In genomic region chr7:27227676-27228075, GRCm38 (mm10) we compare ENCODE assay signal across 8 mouse cellular contexts. TPM values are rescaled to one million over a fixed set of nuclear protein-coding genes. Genes with fewer than 3 reads are reported as not detected.
DNase-seq lines count a peak whose midpoint lies in the region; ATAC-seq and TF ChIP-seq lines count a peak whose summit lies in the region.

No protein-coding gene starts in this region.

- H3K4me3 ChIP-seq in testis, adult 2 months (ENCODE audit: control insufficient read depth, low read depth, low read length), result peak overlapping the region; percentile 79
- peak overlapping the region; percentile 91 for H3K4me3 ChIP-seq in hindbrain, embryonic 12.5 days

- no peaks in the 10 kb centered on the region for H3K36me3 ChIP-seq in testis, adult 2 months (ENCODE audit: control insufficient read depth, insufficient read depth, low read length)
- H3K36me3 ChIP-seq in hindbrain, embryonic 12.5 days, result no peaks in the 10 kb centered on the region

- TF ChIP-seq CTCF in testis, adult 2 months (IDR thresholded peaks at IDR 0.05; ENCODE audit: control insufficient read depth, insufficient read depth, insufficient replicate concordance, low read depth, low read length), result no peak

- no peaks in the 10 kb centered on the region for H3K9me3 ChIP-seq in hindbrain, embryonic 12.5 days (replicated peaks)

- H3K4me1 ChIP-seq in testis, adult 2 months (ENCODE audit: control insufficient read depth, insufficient read depth, low read length), result peaks cover 19% of the 10 kb centered on the region
- peaks cover 50% of the 10 kb centered on the region for H3K4me1 ChIP-seq in hindbrain, embryonic 12.5 days

- peak overlapping the region; percentile 58 for H3K27ac ChIP-seq in testis, adult 2 months (ENCODE audit: control insufficient read depth, insufficient read depth, low read depth, low read length)
- H3K27ac ChIP-seq in hindbrain, embryonic 12.5 days, result peak overlapping the region; percentile 89

- no peaks in the 10 kb centered on the region for H3K27me3 ChIP-seq in testis, adult 2 months (ENCODE audit: control insufficient read depth, insufficient read depth, low read length)
- no peaks in the 10 kb centered on the region for H3K27me3 ChIP-seq in hindbrain, embryonic 12.5 days

- peak; percentile 15 for ATAC-seq in hindbrain, embryonic 12.5 days (ENCODE audit: low FRiP score)

- TF ChIP-seq POLR2A in testis, adult 2 months (IDR thresholded peaks at IDR 0.05; ENCODE audit: control insufficient read depth, low read depth, low read length), result no peak

- 3% methylated on average over 10 of the region's 10 CpGs for WGBS in hindbrain, embryonic 12.5 days

- peak; percentile 32 to 52 for DNase-seq in adrenal gland, postnatal 36 days
- DNase-seq in adrenal gland, postnatal 4 days (ENCODE audit: low spot score in 2 of 2), result no peak
- DNase-seq in testis, postnatal 10 days (ENCODE audit: low spot score), result no peak
- peak; percentile 9 for DNase-seq in lung, postnatal 14 days
- no peak for DNase-seq in right cerebral cortex, postnatal 14 days
- no peak for DNase-seq in urinary bladder, postnatal 25 days (ENCODE audit: low spot score)

- peak overlapping the region; percentile 90 for H3K4me2 ChIP-seq in hindbrain, embryonic 12.5 days (replicated peaks)

- peak overlapping the region; percentile 87 for H3K9ac ChIP-seq in hindbrain, embryonic 12.5 days

RNA-seq across cellular contexts. Expression of gene Itpkc, which starts 0.8 kb away (rescaled TPM):
- 10 to 100 TPM; 14.0 to 14.6 TPM for total RNA-seq in adrenal gland, postnatal 36 days (2021)
- total RNA-seq in adrenal gland, postnatal 4 days (2021), result 10 to 100 TPM; 12.7 to 14.4 TPM
- polyA plus RNA-seq in testis, adult 2 months (2012; rRNA removed), result 4.1 and 5.2 TPM in 2 replicates
- polyA plus RNA-seq in hindbrain, embryonic 12.5 days (2016; fragmentation: Nextera tagmentation; extraction: Ambion mirVana), result 10.2 and 10.7 TPM in 2 replicates

RNA-seq across cellular contexts. Expression of gene Coq8b, which starts 5.1 kb away (rescaled TPM):
- 10 to 100 TPM; 41.3 to 70.6 TPM for total RNA-seq in adrenal gland, postnatal 36 days (2021)
- total RNA-seq in adrenal gland, postnatal 4 days (2021), result 10 to 100 TPM; 37.1 to 42.0 TPM
- polyA plus RNA-seq in testis, adult 2 months (2012; rRNA removed), result 32.7 and 33.7 TPM in 2 replicates
- 23.2 and 24.3 TPM in 2 replicates for polyA plus RNA-seq in hindbrain, embryonic 12.5 days (2016; fragmentation: Nextera tagmentation; extraction: Ambion mirVana)

RNA-seq across cellular contexts. Expression of gene Numbl, which starts 30.6 kb away (rescaled TPM):
- 10 to 100 TPM in 1 of 2 experiments, 1 to 10 TPM in 1; 8.8 to 10.1 TPM for total RNA-seq in adrenal gland, postnatal 36 days (2021)
- total RNA-seq in adrenal gland, postnatal 4 days (2021), result 10 to 100 TPM; 21.0 to 21.1 TPM
- polyA plus RNA-seq in testis, adult 2 months (2012; rRNA removed), result 5.9 and 7.8 TPM in 2 replicates
- 60.2 and 63.0 TPM in 2 replicates for polyA plus RNA-seq in hindbrain, embryonic 12.5 days (2016; fragmentation: Nextera tagmentation; extraction: Ambion mirVana)

RNA-seq across cellular contexts. Expression of gene Snrpa, which starts 31.6 kb away (rescaled TPM):
- 10 to 100 TPM; 78.6 to 84.2 TPM for total RNA-seq in adrenal gland, postnatal 36 days (2021)
- 100 to 1,000 TPM; 102 to 104 TPM for total RNA-seq in adrenal gland, postnatal 4 days (2021)
- polyA plus RNA-seq in testis, adult 2 months (2012; rRNA removed), result 128 and 134 TPM in 2 replicates
- 233 and 254 TPM in 2 replicates for polyA plus RNA-seq in hindbrain, embryonic 12.5 days (2016; fragmentation: Nextera tagmentation; extraction: Ambion mirVana)

RNA-seq across cellular contexts. Expression of gene BC024978, which starts 32.1 kb away (rescaled TPM):
- 10 to 100 TPM; 21.0 to 25.0 TPM for total RNA-seq in adrenal gland, postnatal 36 days (2021)
- 10 to 100 TPM; 19.2 to 22.7 TPM for total RNA-seq in adrenal gland, postnatal 4 days (2021)
- 44.3 TPM in 2 replicates for polyA plus RNA-seq in testis, adult 2 months (2012; rRNA removed)
- polyA plus RNA-seq in hindbrain, embryonic 12.5 days (2016; fragmentation: Nextera tagmentation; extraction: Ambion mirVana), result 3.2 and 3.9 TPM in 2 replicates

Comparison
In these comparisons a context has a peak if more than half of its experiments do, and no peak if none do; other contexts are left out.
1. DNase-seq: peak in adrenal gland, postnatal 36 days (2 of 2) and lung, postnatal 14 days (single experiment); none in adrenal gland, postnatal 4 days (0 of 2), testis, postnatal 10 days (single experiment), right cerebral cortex, postnatal 14 days (single experiment) and urinary bladder, postnatal 25 days (single experiment).